Mouse (Mus musculus) large intestine, adult 2 months (tissue): Measurements from ENCODE around the gene Cux2. TPM values are rescaled to one million over a fixed set of nuclear protein-coding genes. Genes with fewer than 3 reads are reported as not detected.

Experiments used
- DNase-seq: peaks from one replicate; pipeline ENCODE4 v3.0.0-alpha.2; 2012; ENCODE audit warnings: low read depth, low spot score
- WGBS: fragments of 180-500 bp; shearing (Covaris S2); methylation state at CpG from one replicate; pipeline ENCODE4 v1.1.7; 2018; 5-methylcytosine and 5-hydroxymethylcytosine counted together
- polyA plus RNA-seq: library from polyadenylated mRNA; depleted of rRNA; stranded (reverse); fragments of >200 nt; gene quantifications from 2 replicates; pipeline ENCODE4 v1.2.3, GENCODE M21; 2012

The Cux2 gene
- polyA plus RNA-seq, 1 experiment = 1.1 TPM

DNA sequence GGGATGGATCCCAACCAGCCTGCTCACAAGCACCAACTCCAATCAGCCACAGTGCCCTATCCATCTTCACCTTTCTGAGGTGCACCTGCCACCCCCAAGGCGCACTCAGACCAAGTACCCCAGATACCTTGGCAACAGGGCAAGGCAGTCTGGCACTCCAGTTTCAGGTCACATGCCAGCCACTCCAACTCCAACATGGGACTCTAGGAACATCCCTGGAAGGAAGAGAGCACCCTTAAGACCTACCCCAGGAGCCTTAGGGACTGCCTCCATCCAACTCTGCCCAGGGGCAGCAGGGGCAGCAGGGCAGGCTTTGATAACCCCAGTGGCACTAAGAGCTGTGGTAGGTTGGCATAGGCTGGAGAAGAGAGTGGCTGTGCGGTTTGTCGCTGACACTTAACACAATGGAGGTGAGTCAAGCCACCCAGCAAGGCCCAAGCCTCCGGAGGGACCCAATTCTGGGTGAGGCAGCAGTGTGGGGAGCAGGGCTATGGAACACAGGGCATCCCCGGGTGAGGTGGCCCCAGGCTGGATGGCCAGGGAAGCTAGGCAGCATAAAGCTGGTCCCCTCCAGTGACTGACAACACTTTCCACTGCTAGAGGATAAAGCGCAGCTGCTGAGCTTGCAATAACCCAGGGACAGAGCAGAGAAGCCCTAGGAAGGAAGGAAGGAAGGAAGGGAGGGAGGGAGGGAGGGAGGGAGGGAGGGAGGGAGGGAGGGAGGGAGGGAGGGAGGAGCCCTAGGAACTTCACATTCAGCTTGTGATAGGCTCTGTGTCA is 217.3 kb downstream of the Cux2 start:
- 73% methylated on average over 6 of the region's 6 CpGs for WGBS
- no peak for DNase-seq

DNA sequence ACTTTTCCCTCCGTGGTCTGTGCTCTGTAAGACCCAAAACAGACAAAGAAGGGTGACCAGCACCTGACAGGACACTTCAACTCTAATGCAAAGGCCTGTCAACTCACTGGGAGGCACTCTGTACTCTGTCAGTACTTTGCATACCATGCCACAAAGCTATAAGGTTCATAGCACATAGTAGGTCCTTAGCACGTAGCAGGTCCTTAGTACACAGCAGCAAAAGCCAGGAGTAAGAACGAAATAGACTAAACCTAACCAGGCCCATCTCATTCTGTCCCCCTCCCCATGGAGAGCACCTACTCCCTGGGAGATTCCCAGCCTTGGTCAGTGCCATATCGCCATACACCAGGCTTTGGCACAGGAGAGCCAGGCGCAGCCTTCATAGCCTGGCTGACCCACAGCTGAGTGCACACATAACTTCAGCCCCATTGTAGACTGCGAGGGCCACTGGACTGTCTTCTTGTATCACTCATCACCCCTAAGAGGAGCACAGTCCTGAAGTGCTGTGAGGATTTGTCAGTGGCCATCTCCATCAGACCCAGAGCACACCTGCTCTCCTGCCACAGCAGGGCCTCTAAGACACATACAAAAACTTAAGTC is 218.8 kb downstream of the Cux2 start:
- no peak for DNase-seq
- 96% methylated on average over 6 of the region's 6 CpGs for WGBS

DNA sequence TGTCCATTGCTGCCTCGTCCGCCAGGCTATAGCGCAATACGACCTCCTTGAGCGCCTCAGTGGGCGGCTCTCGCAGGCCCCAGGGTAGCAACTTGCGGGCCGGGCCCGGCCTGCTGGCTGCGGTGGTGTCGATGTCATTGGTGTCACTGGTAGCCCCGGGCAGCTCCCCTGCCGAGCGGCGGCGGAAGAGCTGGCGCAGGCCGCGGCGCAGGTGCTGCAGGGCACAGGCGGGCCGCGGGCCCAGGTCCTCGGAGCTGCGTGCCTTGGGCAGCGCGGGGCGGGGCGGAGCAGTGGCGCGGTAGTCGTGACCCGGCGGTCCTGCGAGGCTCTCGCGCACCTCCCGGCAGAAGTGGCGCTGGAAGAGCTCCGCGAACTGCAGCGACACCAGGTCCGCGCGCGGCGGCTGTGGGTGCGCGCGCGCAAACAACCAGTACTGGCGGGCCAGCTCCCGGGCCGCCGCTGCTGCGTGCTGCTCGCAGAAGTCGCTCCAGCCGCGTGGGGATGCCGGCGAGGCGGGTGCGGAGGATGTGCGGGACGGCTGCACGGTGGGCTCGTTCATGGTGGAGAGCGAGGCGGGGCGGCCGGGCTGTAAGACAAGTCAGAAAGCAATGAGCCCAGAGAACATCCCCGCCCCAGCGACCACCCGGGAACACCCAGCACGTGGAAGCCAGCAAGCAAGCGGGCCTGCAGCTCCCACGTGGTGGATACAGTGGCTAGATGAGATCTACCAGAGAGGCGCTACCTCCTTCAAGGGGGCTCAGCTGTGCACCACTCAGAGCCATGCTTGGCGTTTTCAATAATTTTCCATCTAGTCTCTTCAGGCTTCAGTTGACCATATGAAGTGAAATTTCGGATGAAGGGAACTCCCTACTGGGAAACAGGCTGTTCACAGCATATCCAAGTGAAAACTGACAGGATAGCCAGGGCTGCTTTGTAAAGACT is 221.1 kb downstream of the Cux2 start:
- WGBS = 74% methylated on average over 82 of the region's 82 CpGs
- DNase-seq = no peak

DNA sequence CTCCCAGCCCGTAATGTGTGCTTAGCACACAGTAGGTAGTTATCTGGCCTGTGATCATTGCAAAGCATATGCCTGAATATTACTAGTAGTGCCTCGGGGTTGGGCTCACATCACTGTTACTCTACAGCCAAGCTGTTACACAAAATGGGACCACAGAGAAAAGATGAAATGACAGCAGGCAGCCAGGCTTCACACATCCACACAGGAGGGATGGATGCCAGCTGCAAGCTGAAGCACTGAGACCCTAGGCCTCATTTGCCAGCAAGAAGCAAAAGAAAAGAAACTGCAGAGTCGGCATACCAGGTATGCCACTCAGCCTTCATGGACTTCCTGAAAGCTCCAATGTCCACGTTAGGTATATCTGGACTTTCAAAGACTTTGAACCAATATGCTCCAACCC is 222.0 kb downstream of the Cux2 start:
- DNase-seq = no peak
- 83% methylated on average over 4 of the region's 4 CpGs for WGBS

DNA sequence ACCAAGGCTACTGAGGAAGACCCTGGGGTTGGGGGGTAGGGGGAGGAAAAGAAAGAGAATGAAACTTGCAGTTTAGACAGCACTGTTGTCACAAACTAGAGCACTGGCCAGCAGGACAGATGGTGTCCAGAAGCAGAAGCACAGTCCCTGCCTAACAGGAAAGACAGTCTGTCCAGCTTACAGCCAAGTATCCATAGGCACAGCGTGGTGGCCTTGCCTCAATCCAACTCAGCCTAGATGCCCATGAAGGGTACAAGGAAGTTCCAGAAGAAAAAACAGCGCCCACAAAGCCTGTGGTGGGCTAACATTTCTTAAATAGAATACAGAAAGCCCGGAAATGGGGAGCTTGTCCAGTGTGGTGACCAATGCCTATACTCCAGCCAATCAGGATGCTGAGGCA is 224.3 kb downstream of the Cux2 start:
- 89% methylated on average over 3 of the region's 3 CpGs for WGBS
- no peak for DNase-seq

DNA sequence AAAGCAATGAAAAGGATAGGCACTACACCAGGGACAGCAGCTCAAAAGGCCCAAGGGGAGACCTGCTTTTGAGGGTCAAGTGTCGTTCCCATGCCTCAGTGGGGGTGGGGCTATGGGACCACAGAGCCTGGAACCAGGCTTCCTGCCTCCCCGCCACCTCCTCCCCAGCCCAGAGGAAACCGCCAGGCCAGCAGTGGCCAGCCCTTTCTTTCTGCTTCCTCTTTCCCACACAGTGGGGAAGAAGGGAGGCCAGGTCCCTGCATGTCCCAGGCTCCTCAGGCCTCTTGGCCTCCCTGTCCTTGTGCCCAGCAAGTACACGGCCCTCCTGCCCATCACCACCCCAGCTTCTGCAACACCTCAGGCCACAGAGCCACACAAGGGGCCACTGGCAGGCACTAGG is 225.8 kb downstream of the Cux2 start:
- DNase-seq = no peak
- WGBS = 71% methylated on average over 4 of the region's 4 CpGs

DNA sequence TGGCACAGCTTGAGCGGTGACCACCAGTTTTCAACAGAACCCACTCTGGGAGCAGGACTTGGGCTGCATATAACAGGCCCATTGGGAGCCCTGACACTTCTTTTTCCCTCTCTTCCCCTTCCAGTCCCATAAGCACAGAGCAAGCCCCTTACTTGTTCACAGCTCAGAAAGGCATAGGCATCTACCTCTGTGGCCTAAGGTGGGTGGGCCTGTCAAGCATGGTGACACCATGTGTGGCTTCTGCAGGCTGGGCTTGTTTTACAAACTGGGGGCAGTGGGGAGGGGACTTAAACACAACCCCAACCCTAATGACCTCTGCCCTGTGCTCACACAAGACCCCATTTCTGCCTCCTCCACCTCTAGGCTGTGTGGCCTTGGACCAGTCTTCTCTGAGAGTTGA is 226.2 kb downstream of the Cux2 start:
- 85% methylated on average over 1 of the region's 1 CpGs for WGBS
- no peak for DNase-seq

DNA sequence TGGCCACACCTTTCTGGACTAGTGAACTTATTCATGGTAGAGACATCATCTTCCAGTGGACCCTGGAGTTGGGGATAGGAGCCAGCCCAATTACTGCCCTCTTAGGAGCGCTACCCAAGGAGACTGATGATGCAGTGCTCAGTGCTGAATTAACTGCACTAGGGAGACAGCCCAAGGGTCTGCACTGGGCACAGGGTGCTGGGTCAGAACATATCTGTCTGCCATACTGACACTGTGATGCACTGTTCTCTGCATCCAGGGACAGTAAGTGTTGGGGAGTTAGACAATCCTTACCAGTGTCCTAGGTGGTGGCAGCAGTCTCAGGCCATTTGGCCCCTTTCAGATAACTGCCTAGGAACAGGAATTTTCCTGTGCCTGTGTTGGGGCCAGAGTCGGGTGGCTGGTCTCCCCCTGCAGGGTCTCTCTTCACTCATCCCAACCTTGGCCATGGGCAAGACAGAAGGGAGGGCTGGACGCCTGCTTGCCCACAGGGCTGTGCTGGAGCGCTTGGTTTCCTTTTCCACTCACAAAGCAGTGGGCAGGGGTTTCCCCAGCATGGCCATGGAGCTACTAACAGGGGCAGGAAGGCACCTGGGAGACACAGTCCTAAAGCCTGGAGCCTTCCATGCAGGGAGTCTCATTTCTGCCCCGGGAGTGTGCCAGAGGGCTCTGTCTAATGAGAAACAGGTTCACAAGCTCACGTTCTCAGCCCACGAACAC is 227.0 kb downstream of the Cux2 start:
- no peak for DNase-seq

DNA sequence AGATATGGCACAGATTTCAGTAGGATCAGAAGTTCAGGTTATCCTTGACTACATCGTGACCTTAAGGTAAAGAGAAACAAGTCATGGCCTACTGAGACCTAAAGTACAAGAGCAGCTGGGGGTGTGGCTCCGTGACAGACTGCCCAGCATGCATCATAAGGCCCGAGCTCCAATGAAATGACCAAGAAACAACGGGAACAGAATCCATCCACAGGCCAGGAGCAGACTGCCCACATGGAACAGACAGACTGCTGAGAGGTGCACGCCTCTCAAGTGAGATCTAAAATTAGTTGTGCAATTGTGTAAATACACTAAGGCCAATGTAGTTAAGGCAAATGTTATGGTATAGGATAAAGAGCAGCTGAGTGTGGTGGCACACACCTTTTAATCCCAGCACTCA is 228.3 kb downstream of the Cux2 start:
- 65% methylated on average over 5 of the region's 5 CpGs for WGBS
- no peak for DNase-seq

More for the DNA sequence above, 227.0 kb downstream of the Cux2 start:
- 80% methylated on average over 7 of the region's 7 CpGs for WGBS

DNA sequence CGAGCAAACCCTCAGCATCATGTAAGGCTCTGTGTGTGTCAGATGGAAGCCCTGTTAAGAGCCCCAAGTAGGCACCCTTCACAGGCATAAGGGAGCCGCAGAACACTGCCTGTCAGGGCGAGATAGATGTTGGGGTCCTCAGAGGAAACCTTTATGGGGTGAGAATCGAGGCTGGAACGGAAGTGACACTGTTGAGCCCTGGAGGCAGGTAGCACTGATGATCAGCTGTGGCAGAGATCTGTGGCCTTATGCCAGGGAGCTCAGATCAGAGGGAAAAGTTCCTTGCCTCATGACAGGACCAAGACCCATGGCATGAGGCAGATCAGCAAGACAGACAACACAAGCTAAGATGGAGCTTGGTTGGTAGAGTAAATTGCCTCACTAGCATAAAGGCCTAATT is 228.8 kb downstream of the Cux2 start:
- no peak for DNase-seq
- WGBS = 84% methylated on average over 5 of the region's 5 CpGs

DNA sequence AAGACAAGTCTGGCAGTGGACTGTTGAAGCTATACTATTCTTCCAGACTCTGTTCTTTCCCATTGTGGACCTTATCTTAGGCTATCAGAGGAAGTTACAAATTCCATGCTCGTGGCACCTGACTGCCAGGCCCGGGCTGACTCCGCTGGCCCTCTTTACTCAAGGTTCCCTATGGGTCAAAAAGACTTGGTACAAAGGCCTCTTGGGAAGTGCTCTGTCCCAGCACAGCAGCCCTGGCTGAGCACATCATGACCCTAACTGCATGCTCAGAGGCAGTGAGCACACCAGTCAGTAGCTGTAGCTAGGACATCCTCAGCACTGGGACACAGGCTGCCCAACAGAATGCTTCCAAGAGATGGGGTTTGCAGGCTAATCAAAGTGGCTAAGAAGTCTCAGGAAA is 229.2 kb downstream of the Cux2 start:
- no peak for DNase-seq
- 76% methylated on average over 3 of the region's 3 CpGs for WGBS

DNA sequence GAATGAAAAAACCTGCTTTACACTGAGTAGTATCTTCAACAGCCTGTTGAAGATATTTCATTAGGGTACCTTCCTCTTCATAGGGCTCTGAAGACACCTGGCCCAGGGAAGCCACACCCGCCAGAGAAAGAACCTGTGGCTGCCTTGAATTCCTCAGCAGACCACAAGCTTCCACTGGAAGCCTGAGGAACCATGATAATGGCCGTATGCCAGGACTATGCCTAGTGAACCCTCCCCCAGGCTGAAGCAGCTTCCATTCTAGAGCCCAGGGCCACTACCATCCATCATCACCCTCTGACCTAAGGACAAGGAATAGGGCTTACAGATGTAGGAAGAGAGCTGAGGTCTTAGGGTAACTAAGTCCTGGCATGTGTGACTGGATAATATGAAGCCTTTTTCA is 229.7 kb downstream of the Cux2 start:
- no peak for DNase-seq
- 69% methylated on average over 2 of the region's 2 CpGs for WGBS

DNA sequence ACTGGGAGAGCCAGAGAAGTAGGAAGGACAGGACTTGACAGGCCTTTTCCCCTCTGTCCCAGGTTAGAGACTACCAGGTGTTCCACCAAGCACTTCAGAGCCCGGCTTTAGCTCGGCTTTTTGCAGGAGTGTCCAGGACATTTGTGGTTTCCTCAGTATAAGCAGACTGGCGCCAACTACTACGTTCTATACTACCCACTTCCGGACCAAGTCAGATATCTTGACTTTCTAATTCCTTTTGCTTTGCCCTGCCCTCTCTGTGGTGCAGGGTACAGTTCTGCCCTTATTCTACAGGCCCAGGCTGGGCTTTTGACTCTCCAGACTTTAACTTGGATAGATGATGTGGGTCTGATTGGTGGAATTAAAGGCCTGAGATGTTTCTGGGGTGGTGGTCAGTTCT is 230.3 kb downstream of the Cux2 start:
- no peak for DNase-seq
- WGBS = 75% methylated on average over 5 of the region's 5 CpGs

DNA sequence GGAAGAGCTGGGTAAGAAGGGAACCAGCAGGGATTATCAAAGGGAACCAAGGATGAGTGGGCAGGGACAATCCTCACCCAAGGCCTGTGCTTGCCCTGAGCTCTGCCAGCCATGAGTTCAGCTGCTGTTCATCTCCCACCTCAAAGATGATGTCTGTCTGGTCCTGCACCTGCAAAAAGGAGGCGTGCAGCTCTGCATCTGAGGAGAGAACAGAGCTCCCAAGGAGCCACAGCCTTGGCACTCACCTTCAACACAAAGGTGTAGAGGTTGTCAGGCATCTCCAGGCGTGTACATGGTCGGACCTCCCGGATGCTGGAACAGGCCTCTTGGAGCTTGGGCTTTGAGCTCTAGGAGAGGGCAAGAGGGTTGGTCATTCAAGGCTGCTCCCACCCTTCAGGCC is 231.0 kb downstream of the Cux2 start:
- DNase-seq = no peak
- 92% methylated on average over 4 of the region's 4 CpGs for WGBS

DNA sequence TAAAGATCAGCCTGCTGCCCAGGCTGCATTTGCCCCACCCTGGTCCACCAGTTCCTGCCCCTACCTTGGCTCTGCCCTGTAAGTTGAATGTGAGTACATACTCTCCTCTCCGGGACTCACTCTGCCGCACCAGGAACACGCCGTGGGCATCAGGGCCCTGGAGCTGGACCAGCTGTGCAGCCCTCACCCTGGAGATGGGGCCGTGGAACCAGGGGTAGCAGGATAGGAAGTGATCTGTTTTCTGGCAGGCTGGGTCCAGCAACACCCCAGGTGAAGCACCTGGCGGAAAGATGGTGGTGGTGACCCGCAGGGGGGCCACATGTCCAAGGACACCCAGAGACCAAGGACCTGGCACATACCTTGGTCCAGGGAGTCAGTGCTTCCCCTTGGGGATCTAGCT is 231.5 kb downstream of the Cux2 start:
- no peak for DNase-seq
- 87% methylated on average over 7 of the region's 7 CpGs for WGBS

DNA sequence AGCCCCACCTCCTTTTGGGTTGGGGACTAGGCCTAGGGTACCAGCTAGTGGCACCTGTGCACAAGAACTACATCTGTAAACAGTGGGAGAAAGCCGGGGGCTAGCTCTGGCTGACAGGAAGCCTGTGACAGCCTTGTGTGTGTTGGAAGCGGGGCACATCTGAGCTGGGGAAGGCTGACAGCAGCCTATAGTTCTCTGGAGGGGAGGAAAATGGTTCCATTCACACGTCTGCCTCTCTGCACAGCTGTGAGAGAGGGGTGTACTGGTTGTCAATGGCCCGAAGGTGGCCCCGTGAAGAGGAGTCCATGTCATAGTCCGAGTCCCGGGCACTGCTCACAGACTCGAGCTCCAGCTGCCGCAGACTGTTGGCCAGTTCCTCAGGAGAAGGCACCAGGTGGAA is 232.4 kb downstream of the Cux2 start:
- DNase-seq = no peak
- 81% methylated on average over 9 of the region's 9 CpGs for WGBS

DNA sequence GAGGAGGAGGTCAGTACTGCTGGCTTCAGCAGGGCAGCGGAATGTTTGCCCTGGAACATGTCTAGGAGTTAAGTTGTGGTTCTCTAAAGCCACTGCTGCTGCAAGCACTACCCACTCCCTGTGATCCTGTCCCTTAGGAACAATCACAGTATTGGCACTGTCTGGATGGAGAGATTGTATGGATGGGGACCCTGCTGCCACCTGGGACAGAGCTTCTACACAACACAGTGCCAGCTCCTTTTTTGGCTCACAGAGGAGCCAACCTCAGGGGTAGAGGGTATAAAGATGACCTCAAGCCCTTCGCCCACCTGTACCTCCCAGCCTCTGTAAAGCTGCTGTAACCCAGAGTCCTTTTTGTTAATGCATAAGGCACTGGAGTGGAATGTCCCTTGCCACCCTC is 233.3 kb downstream of the Cux2 start:
- no peak for DNase-seq
- 93% methylated on average over 2 of the region's 2 CpGs for WGBS

DNA sequence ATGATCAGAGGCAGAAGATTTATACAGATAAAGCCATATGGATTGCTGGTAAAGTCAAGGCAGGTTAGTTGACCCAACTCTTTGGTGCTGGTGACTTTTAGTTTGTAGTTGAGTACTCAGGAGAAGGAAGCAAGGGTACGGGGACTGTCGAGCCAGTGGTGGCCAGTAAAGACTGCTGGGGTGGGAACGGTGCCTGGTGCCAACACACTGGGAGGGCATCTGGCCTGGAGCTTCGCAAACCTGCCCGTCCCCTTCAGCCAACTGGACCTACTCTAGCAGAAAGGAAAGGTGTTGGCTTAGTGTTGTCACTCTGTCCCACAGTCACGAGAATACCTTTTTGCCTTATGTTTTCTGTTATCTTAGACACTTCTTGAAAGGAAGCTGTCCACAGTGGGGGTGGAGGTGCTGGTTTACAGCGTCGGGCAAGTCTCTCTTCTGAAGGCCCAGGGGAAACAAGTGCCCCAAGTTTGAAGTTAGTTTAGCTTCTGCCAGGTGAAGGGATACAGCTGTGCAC is 234.0 kb downstream of the Cux2 start:
- WGBS = 84% methylated on average over 8 of the region's 8 CpGs
- DNase-seq = no peak

DNA sequence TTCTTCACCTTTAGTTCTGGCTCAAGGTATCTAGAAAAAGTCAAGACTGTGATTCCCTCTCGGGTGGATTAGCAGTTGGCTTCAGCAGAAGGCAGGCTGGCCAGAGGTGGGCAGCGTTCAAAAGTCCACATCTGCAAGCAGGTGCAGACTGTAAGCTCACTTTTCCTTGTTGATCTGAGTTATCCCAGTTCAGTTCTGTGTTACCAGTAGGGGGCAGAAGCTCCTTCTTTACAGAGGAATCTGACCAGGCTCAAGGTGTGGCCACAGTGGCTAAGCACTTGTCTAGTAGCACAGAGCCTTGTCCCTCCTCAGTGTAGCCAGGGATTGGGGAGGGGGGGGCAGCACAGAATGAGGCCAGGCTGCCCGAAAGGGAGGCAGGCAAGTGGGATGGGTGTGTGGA is 234.8 kb downstream of the Cux2 start:
- WGBS = 20% methylated on average over 3 of the region's 3 CpGs
- peak; percentile 61 for DNase-seq

DNA sequence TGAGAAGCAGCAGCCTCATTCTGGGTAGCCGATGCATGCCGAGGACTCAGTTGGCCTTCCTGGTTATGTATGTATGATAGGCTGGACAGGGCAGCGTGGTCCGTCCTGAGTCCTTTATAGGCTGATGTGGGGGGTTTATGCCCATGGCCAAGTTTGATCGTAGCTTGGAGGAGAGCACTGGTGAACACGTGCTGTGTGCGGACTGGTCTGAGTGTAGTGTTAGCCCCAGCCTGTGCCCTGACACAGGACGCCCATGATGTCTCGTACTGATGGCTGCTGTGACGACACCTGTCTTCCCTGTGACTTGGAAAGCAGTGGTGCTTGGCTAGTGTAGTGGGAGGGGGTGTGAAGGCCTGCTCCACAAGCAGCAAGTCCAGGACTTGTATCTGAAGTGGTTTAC is 236.2 kb downstream of the Cux2 start:
- 90% methylated on average over 10 of the region's 10 CpGs for WGBS
- DNase-seq = no peak
